Mouse (Mus musculus) gastrocnemius, postnatal 25 days (tissue): ENCODE results near the gene Tspan18. TPM values are rescaled to one million over a fixed set of nuclear protein-coding genes. Genes with fewer than 3 reads are reported as not detected.

Experiments used
- DNase-seq: peaks from one replicate; pipeline ENCODE4 v3.0.0; 2022
- total RNA-seq, 2 experiments: library from RNA; stranded (reverse); gene quantifications; 1 replicate in 1 of 2; 2 replicates in 1 of 2; pipeline ENCODE4 v1.2.3; 2021

Gene Tspan18
- total RNA-seq, 2 experiments from 2014 or later = 3.8 TPM

- DNase-seq = no peak
Observed at GRCm38 (mm10) chr2:93262291-93263285, 71.7 kb downstream of the Tspan18 start.

- DNase-seq = no peak
Observed at GRCm38 (mm10) chr2:93261521-93262290, 72.6 kb downstream of the Tspan18 start.

- no peak for DNase-seq
Observed at GRCm38 (mm10) chr2:93257634-93258033, 76.7 kb downstream of the Tspan18 start.

GRCm38 (mm10) chr2:93256735-93257405, 77.4 kb downstream of the Tspan18 start:
- no peak for DNase-seq

- DNase-seq = no peak
Observed at GRCm38 (mm10) chr2:93252356-93252755, 81.9 kb downstream of the Tspan18 start.

GRCm38 (mm10) chr2:93250611-93251010, 83.7 kb downstream of the Tspan18 start:
- DNase-seq = no peak

- DNase-seq = no peak
Observed at GRCm38 (mm10) chr2:93249058-93249457, 85.2 kb downstream of the Tspan18 start.

- DNase-seq = no peak
Observed at GRCm38 (mm10) chr2:93244090-93244443, 90.2 kb downstream of the Tspan18 start.

GRCm38 (mm10) chr2:93243439-93244089, 90.7 kb downstream of the Tspan18 start:
- DNase-seq = no peak

GRCm38 (mm10) chr2:93242166-93242565, 92.1 kb downstream of the Tspan18 start:
- peak; percentile 56 for DNase-seq

- DNase-seq = no peak
Observed at GRCm38 (mm10) chr2:93238864-93239263, 95.4 kb downstream of the Tspan18 start.

GRCm38 (mm10) chr2:93237055-93237454, 97.2 kb downstream of the Tspan18 start:
- DNase-seq = no peak

- DNase-seq = no peak
Observed at GRCm38 (mm10) chr2:93232141-93232540, 102.2 kb downstream of the Tspan18 start.

- no peak for DNase-seq
Observed at GRCm38 (mm10) chr2:93228480-93228824, 105.9 kb downstream of the Tspan18 start.

- no peak for DNase-seq
Observed at GRCm38 (mm10) chr2:93227713-93228479, 106.4 kb downstream of the Tspan18 start.

GRCm38 (mm10) chr2:93226606-93227595, 107.4 kb downstream of the Tspan18 start:
- DNase-seq = peak; percentile 60

GRCm38 (mm10) chr2:93223463-93223862, 110.8 kb downstream of the Tspan18 start:
- no peak for DNase-seq

GRCm38 (mm10) chr2:93220447-93220846, 113.9 kb downstream of the Tspan18 start:
- no peak for DNase-seq

- no peak for DNase-seq
Observed at GRCm38 (mm10) chr2:93219576-93219975, 114.7 kb downstream of the Tspan18 start.
